Comparison of ENCODE assay signal across 19 mouse cellular contexts in genomic region chr12:108830358-108830757, GRCm38 (mm10). TPM values are rescaled to one million over a fixed set of nuclear protein-coding genes. Genes with fewer than 3 reads are reported as not detected.
"Had no signal": no experiment of that assay in that cellular context is flagged by ENCODE, and none has a peak within 500 bp of the region (broad histone marks: within the 10 kb centered on the region; RNA-seq: fewer than 3 reads in every experiment).

No protein-coding gene starts in this region.

- H3K4me2 ChIP-seq: liver, embryonic 12.5 days; lung, embryonic 14.5 days; midbrain, embryonic 12.5 days; neural tube, embryonic 13.5 days; neural tube, embryonic 15.5 days had no signal

- H3K27ac ChIP-seq: liver, embryonic 12.5 days; liver, embryonic 14.5 days; midbrain, embryonic 10.5 days; midbrain, embryonic 12.5 days; neural tube, embryonic 13.5 days; neural tube, embryonic 15.5 days had no signal

- ATAC-seq: liver, embryonic 12.5 days; midbrain, embryonic 16.5 days had no signal

- H3K27me3 ChIP-seq: neural tube, embryonic 15.5 days had no signal

- DNase-seq: lung, embryonic 14.5 days; midbrain, embryonic 14.5 days; retina, postnatal 1 day; right cerebral cortex, adult 18-20 months; right cerebral cortex, postnatal 25 days; right cerebral cortex, postnatal 4 days; spleen, adult 18-20 months; thymus, adult 18-20 months; thymus, postnatal 14 days; thymus, postnatal 36 days had no signal

- H3K4me3 ChIP-seq: liver, embryonic 12.5 days; midbrain, embryonic 10.5 days; midbrain, embryonic 12.5 days; myocyte; neural tube, embryonic 13.5 days; neural tube, embryonic 15.5 days had no signal

- H3K9me3 ChIP-seq: midbrain, embryonic 10.5 days; midbrain, embryonic 12.5 days; neural tube, embryonic 13.5 days; neural tube, embryonic 15.5 days had no signal

- H3K9ac ChIP-seq: liver, embryonic 12.5 days; liver, embryonic 14.5 days; lung, embryonic 14.5 days; midbrain, embryonic 12.5 days; neural tube, embryonic 13.5 days; neural tube, embryonic 15.5 days had no signal

RNA-seq across cellular contexts. Expression of gene Slc25a29, which starts 5.3 kb away (rescaled TPM):
- total RNA-seq: megakaryocyte-erythroid progenitor cell, adult 5-6 weeks had no signal
